Mouse (Mus musculus): Measurements from ENCODE around the gene Rab7. TPM values are rescaled to one million over a fixed set of nuclear protein-coding genes. Genes with fewer than 3 reads are reported as not detected.
"Not testable (repeated sequence)": the region's sequence is repeated elsewhere in the genome, so short reads cannot be mapped to it uniquely, and the experiment has no call there.

The Rab7 gene
- polyA plus RNA-seq, 1 experiment from 2014 or later: 246 TPM

DNA sequence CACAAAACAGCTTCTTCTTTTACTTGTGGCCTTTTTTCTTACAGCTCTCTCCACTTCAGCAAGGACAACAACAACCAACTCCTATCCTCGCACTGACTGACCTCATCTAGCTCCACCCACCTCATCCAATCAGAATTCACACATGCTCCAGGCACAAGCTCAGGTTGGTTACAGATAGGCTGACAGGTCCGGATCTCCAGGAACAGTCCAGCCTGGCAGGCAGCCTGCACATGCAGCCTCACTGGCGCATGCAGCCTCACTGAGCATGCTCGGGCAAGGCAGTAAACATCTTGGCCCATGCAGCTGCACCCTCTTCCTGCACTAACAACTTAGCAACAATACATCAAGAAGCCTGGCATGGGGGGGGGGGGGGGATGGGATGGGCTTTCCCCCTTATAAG, 82.6 kb downstream of the Rab7 start:
- H3K36me3 ChIP-seq (ENCODE audit: control insufficient read depth, insufficient read depth, low read length); H3K4me1 ChIP-seq (ENCODE audit: control insufficient read depth, insufficient read depth, low read length); H3K9me3 ChIP-seq (ENCODE audit: control insufficient read depth, low read depth, low read length); H3K27ac ChIP-seq (ENCODE audit: low read length); H3K4me2 ChIP-seq (replicated peaks; ENCODE audit: low read depth, low read length); ATAC-seq (ENCODE audit: insufficient number of reproducible peaks, insufficient read depth, low FRiP score, low read depth); H3K9ac ChIP-seq (replicated peaks; ENCODE audit: low read depth, low read length); H3K27me3 ChIP-seq (ENCODE audit: control insufficient read depth, insufficient read depth, low read length); H3K4me3 ChIP-seq (ENCODE audit: low read depth, low read length): not testable (repeated sequence)
- WGBS: 58% methylated on average over 4 of the region's 4 CpGs

Small RNA genes within 50 kb of the gene (microRNA-seq; reads per million reads assigned to microRNA genes)
- not detected for gene Gm47286

Other genes with a start within 250 kb of the Rab7 start
- gene Rab43, start 233.1 kb downstream of the Rab7 start, polyA plus RNA-seq (2014; fragmentation: Nextera tagmentation; extraction: Ambion mirVana): 10.9 and 14.9 TPM in 2 replicates
- gene Gm45140, start 209.5 kb downstream of the Rab7 start, polyA plus RNA-seq (2014; fragmentation: Nextera tagmentation; extraction: Ambion mirVana): 2.8 and 3.5 TPM in 2 replicates
- 38.1 and 52.8 TPM in 2 replicates for gene Isy1, start 206.5 kb downstream of the Rab7 start, polyA plus RNA-seq (2014; fragmentation: Nextera tagmentation; extraction: Ambion mirVana)
- 1,146 and 1,207 TPM in 2 replicates for gene Cnbp, start 194.2 kb downstream of the Rab7 start, polyA plus RNA-seq (2014; fragmentation: Nextera tagmentation; extraction: Ambion mirVana)
- 164 and 169 TPM in 2 replicates for gene Copg1, start 157.5 kb downstream of the Rab7 start, polyA plus RNA-seq (2014; fragmentation: Nextera tagmentation; extraction: Ambion mirVana)
- gene Hmces, start 131.3 kb downstream of the Rab7 start, polyA plus RNA-seq (2014; fragmentation: Nextera tagmentation; extraction: Ambion mirVana): 43.9 and 52.1 TPM in 2 replicates
- gene H1fx, start 63.6 kb downstream of the Rab7 start, polyA plus RNA-seq (2014; fragmentation: Nextera tagmentation; extraction: Ambion mirVana): 19.6 and 20.1 TPM in 2 replicates
- 373 and 402 TPM in 2 replicates for gene Rpn1, start 39.2 kb upstream of the Rab7 start, polyA plus RNA-seq (2014; fragmentation: Nextera tagmentation; extraction: Ambion mirVana)
- gene Gata2, start 148.6 kb upstream of the Rab7 start, polyA plus RNA-seq (2014; fragmentation: Nextera tagmentation; extraction: Ambion mirVana): 3.3 and 3.5 TPM in 2 replicates
- gene Dnajb8, start 177.0 kb upstream of the Rab7 start, polyA plus RNA-seq (2014; fragmentation: Nextera tagmentation; extraction: Ambion mirVana): not detected in 2 replicates

Measured in stomach, embryonic 14.5 days (tissue).